Mouse (Mus musculus): Measurements from ENCODE around the gene Tmco1. TPM values are rescaled to one million over a fixed set of nuclear protein-coding genes. Genes with fewer than 3 reads are reported as not detected.

Gene Tmco1
- polyA plus RNA-seq, 1 experiment, result 59.8 TPM

DNA sequence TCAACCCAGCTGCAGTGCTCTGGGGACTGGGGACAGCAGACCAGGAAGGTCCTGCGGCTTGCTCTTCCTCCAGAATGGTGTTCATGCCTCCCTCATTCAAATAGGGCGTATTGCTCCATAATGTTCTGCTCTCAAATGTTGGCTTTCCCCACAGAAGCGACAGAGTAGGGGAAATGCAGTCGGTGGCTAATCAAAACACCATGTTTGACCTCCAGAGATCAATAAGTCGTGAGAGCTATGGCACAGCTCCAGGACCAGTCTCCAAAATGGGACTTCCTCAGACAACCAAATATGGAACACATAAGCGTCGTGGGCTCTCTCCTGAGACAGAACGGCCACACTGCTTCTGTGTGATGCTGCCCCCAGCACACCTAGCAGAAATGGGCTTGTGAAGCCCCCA, 36.3 kb upstream of the Tmco1 start:
- H3K79me3 ChIP-seq (ENCODE audit: low read depth), result peaks cover 88% of the 10 kb centered on the region
- no peaks in the 10 kb centered on the region for H3K27me3 ChIP-seq (ENCODE audit: control insufficient read depth, insufficient read depth, insufficient read length)
- no peak overlapping the region for H3ac ChIP-seq (ENCODE audit: control insufficient read depth, insufficient read length, low read depth)
- no peak overlapping the region for H3K4me3 ChIP-seq (ENCODE audit: insufficient read depth, poor library complexity, severe bottlenecking)
- peaks cover 8% of the 10 kb centered on the region for H3K36me3 ChIP-seq (ENCODE audit: control insufficient read depth, insufficient read depth)
- TF ChIP-seq MYOG (IDR thresholded peaks at IDR 0.05; ENCODE audit: control insufficient read depth, extremely low read depth, insufficient read length), result no peak
- TF ChIP-seq FOSL1 (IDR thresholded peaks at IDR 0.05; ENCODE audit: insufficient read depth, low read length, poor library complexity, severe bottlenecking), result no peak
- no peak for TF ChIP-seq MAX (IDR thresholded peaks at IDR 0.05)
- no peak for TF ChIP-seq USF1 (IDR thresholded peaks at IDR 0.05; ENCODE audit: low read depth)
- TF ChIP-seq CTCF (IDR thresholded peaks at IDR 0.05; ENCODE audit: control insufficient read depth, insufficient read depth, insufficient read length), result no peak
- no peak for TF ChIP-seq MYOD1 (IDR thresholded peaks at IDR 0.05; ENCODE audit: control insufficient read depth, insufficient read length, low read depth)
- TF ChIP-seq CEBPB (IDR thresholded peaks at IDR 0.05; ENCODE audit: low read depth), result no peak
- peaks cover 96% of the 10 kb centered on the region for H3K79me2 ChIP-seq (ENCODE audit: control insufficient read depth, insufficient read depth)

- peaks cover 8% of the 10 kb centered on the region for H3K36me3 ChIP-seq (ENCODE audit: control insufficient read depth, insufficient read depth)
- no peak overlapping the region for H3K4me3 ChIP-seq (ENCODE audit: insufficient read depth, poor library complexity, severe bottlenecking)
- H3ac ChIP-seq (ENCODE audit: control insufficient read depth, insufficient read length, low read depth), result no peak overlapping the region
- no peaks in the 10 kb centered on the region for H3K27me3 ChIP-seq (ENCODE audit: control insufficient read depth, insufficient read depth, insufficient read length)
- TF ChIP-seq CTCF (IDR thresholded peaks at IDR 0.05; ENCODE audit: control insufficient read depth, insufficient read depth, insufficient read length) (no peak), MAX (IDR thresholded peaks at IDR 0.05) (no peak), USF1 (IDR thresholded peaks at IDR 0.05; ENCODE audit: low read depth) (no peak), FOSL1 (IDR thresholded peaks at IDR 0.05; ENCODE audit: insufficient read depth, low read length, poor library complexity, severe bottlenecking) (no peak), CEBPB (IDR thresholded peaks at IDR 0.05; ENCODE audit: low read depth) (no peak), MYOD1 (IDR thresholded peaks at IDR 0.05; ENCODE audit: control insufficient read depth, insufficient read length, low read depth) (no peak), MYOG (IDR thresholded peaks at IDR 0.05; ENCODE audit: control insufficient read depth, extremely low read depth, insufficient read length) (no peak)
- H3K79me2 ChIP-seq (ENCODE audit: control insufficient read depth, insufficient read depth), result peaks cover 96% of the 10 kb centered on the region
- peaks cover 87% of the 10 kb centered on the region for H3K79me3 ChIP-seq (ENCODE audit: low read depth)
Measured at GRCm38 (mm10) chr1:167273380-167274163, 34.6 kb upstream of the Tmco1 start.

- Histone ChIP-seq H3ac (ENCODE audit: control insufficient read depth, insufficient read length, low read depth) (no peak overlapping the region), H3K27me3 (ENCODE audit: control insufficient read depth, insufficient read depth, insufficient read length) (no peaks in the 10 kb centered on the region), H3K79me2 (ENCODE audit: control insufficient read depth, insufficient read depth) (peaks cover 96% of the 10 kb centered on the region), H3K36me3 (ENCODE audit: control insufficient read depth, insufficient read depth) (peaks cover 15% of the 10 kb centered on the region), H3K79me3 (ENCODE audit: low read depth) (peaks cover 88% of the 10 kb centered on the region), H3K4me3 (ENCODE audit: insufficient read depth, poor library complexity, severe bottlenecking) (no peak overlapping the region)
- TF ChIP-seq FOSL1 (IDR thresholded peaks at IDR 0.05; ENCODE audit: insufficient read depth, low read length, poor library complexity, severe bottlenecking) (no peak), CEBPB (IDR thresholded peaks at IDR 0.05; ENCODE audit: low read depth) (no peak), USF1 (IDR thresholded peaks at IDR 0.05; ENCODE audit: low read depth) (no peak), MAX (IDR thresholded peaks at IDR 0.05) (no peak), MYOG (IDR thresholded peaks at IDR 0.05; ENCODE audit: control insufficient read depth, extremely low read depth, insufficient read length) (no peak), CTCF (IDR thresholded peaks at IDR 0.05; ENCODE audit: control insufficient read depth, insufficient read depth, insufficient read length) (no peak), MYOD1 (IDR thresholded peaks at IDR 0.05; ENCODE audit: control insufficient read depth, insufficient read length, low read depth) (no peak)
Measured at GRCm38 (mm10) chr1:167274646-167275390, 33.4 kb upstream of the Tmco1 start.

DNA sequence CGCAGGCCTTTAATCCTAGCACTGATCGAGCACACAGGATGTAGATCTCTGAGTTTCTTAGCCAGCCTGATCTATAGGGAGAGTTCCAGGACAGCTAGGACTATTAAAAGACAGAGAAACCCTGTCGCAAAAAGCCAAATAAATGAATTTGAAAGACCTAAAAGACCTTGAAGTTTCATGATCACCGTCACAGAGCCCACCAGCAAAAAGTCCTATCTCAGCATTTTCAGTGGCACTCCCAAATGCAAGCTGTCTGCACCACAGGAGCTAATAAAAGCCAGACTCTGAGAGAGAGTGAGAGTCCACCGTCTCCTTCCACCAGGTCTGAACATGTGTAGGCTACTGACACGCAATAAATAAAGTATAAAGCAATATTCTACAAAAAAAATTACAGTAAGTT, 29.8 kb upstream of the Tmco1 start:
- Histone ChIP-seq H3K27me3 (ENCODE audit: control insufficient read depth, insufficient read depth, insufficient read length) (no peaks in the 10 kb centered on the region), H3K4me3 (ENCODE audit: insufficient read depth, poor library complexity, severe bottlenecking) (no peak overlapping the region), H3K79me3 (ENCODE audit: low read depth) (peaks cover 98% of the 10 kb centered on the region), H3ac (ENCODE audit: control insufficient read depth, insufficient read length, low read depth) (no peak overlapping the region), H3K79me2 (ENCODE audit: control insufficient read depth, insufficient read depth) (peaks cover 100% of the 10 kb centered on the region), H3K36me3 (ENCODE audit: control insufficient read depth, insufficient read depth) (peaks cover 28% of the 10 kb centered on the region)
- TF ChIP-seq FOSL1 (IDR thresholded peaks at IDR 0.05; ENCODE audit: insufficient read depth, low read length, poor library complexity, severe bottlenecking), result no peak
- TF ChIP-seq CTCF (IDR thresholded peaks at IDR 0.05; ENCODE audit: control insufficient read depth, insufficient read depth, insufficient read length), result no peak
- no peak for TF ChIP-seq USF1 (IDR thresholded peaks at IDR 0.05; ENCODE audit: low read depth)
- no peak for TF ChIP-seq CEBPB (IDR thresholded peaks at IDR 0.05; ENCODE audit: low read depth)
- TF ChIP-seq MAX (IDR thresholded peaks at IDR 0.05), result no peak
- TF ChIP-seq MYOG (IDR thresholded peaks at IDR 0.05; ENCODE audit: control insufficient read depth, extremely low read depth, insufficient read length), result no peak
- no peak for TF ChIP-seq MYOD1 (IDR thresholded peaks at IDR 0.05; ENCODE audit: control insufficient read depth, insufficient read length, low read depth)

- TF ChIP-seq MYOD1 (IDR thresholded peaks at IDR 0.05; ENCODE audit: control insufficient read depth, insufficient read length, low read depth) (no peak), MYOG (IDR thresholded peaks at IDR 0.05; ENCODE audit: control insufficient read depth, extremely low read depth, insufficient read length) (no peak), CTCF (IDR thresholded peaks at IDR 0.05; ENCODE audit: control insufficient read depth, insufficient read depth, insufficient read length) (no peak), FOSL1 (IDR thresholded peaks at IDR 0.05; ENCODE audit: insufficient read depth, low read length, poor library complexity, severe bottlenecking) (no peak), MAX (IDR thresholded peaks at IDR 0.05) (no peak), USF1 (IDR thresholded peaks at IDR 0.05; ENCODE audit: low read depth) (no peak), CEBPB (IDR thresholded peaks at IDR 0.05; ENCODE audit: low read depth) (no peak)
- peaks cover 100% of the 10 kb centered on the region for H3K79me2 ChIP-seq (ENCODE audit: control insufficient read depth, insufficient read depth)
- peaks cover 28% of the 10 kb centered on the region for H3K36me3 ChIP-seq (ENCODE audit: control insufficient read depth, insufficient read depth)
- no peak overlapping the region for H3ac ChIP-seq (ENCODE audit: control insufficient read depth, insufficient read length, low read depth)
- peaks cover 99% of the 10 kb centered on the region for H3K79me3 ChIP-seq (ENCODE audit: low read depth)
- H3K27me3 ChIP-seq (ENCODE audit: control insufficient read depth, insufficient read depth, insufficient read length), result no peaks in the 10 kb centered on the region
- no peak overlapping the region for H3K4me3 ChIP-seq (ENCODE audit: insufficient read depth, poor library complexity, severe bottlenecking)
Measured at GRCm38 (mm10) chr1:167279160-167279715, 28.9 kb upstream of the Tmco1 start.

Data from C2C12 (cell line).